Mouse (Mus musculus) lung, adult 2 months (tissue): ENCODE results near the gene Cbln3.

Experiments
- CTCF ChIP-seq: fragments of 200-500 bp; IDR thresholded peaks from 2 replicates; pipeline ENCODE4 v1.5.1; 2011; ENCODE audit warnings: mild to moderate bottlenecking, low read length, control low read depth; ENCODE audit not compliant: insufficient read depth
- POLR2A ChIP-seq: fragments of 200-500 bp; IDR thresholded peaks from 2 replicates; pipeline ENCODE4 v1.6.1; 2011; ENCODE audit warnings: low read depth, mild to moderate bottlenecking, control low read depth, low read length, borderline replicate concordance; ENCODE audit errors: extremely low read depth

DNA sequence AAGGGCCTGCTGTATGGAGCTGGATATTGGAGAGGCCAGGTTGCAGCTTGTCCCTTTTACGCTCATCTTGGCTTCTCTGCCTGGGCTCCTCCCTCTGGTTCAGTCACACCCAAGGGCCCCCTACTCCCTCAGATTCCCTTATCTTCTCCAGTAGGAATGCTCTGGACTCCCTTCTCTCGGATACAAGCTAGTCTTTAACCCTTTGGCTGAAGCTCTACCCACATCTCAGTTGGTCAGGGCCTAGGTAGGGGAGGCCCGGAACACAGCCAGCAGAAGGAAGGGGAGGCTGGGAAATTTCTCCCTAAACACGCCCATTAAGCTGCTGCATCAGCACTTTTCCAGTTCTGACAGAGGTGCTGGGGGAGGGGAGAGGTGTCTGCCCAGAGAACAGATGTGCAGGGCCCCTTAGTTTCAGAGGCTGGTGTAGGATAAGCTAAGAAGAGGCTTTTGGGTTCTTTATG is 29.1 kb downstream of the Cbln3 start:
- TF ChIP-seq CTCF: no peak
- no peak for TF ChIP-seq POLR2A
